Mouse (Mus musculus) right cerebral cortex, adult 2 months (tissue): ENCODE data around the gene Cd200r3.

ENCODE experiments used
- DNase-seq, 2 experiments: peaks; one replicate each; pipeline ENCODE4 v3.0.0; 2021 to 2022; ENCODE audit warnings: low spot score in 2 of 2

Cd200r3 gene

DNA sequence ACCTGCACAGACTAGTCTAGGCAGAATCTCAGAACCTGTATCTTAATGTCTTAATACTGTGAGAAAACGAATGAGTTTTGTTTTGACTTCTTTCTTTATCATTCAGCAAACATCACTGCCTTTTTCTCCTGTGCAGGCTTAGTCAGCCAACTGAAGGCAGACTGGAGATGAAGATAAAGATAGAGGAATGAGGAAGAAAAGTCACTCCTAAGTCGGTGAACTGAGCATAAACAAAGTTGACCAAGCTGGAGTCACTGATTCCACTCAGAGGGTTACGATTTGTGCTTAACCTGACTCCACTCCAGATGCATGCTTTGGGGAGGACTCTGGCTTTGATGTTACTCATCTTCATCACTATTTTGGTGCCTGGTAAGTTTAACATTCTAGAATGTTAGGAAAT is at the start of gene Cd200r3:
TSS of gene Cd200r3 (plus strand) at position 211 of the 400 bp plus-strand sequence.
- no peak for DNase-seq

DNA sequence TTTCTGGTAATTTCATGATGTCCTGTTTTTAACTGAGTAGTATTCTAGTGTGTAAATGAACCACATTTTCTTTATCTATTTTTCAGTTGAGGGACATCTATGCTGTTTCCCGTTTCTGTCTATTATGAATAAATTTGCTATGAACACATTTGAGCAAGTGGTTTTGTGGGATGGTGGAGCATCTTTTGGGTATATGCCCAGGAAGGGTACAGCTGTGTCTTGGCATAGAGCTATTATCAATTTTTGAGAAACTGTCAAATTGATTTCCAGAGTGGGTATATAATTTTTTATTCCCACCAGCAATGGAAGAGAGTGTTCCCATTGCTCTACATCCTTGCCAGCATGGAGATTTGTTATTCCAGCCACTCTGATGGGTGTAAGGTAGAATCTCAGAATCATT is 11.5 kb upstream of the Cd200r3 start:
- DNase-seq, result no peak

DNA sequence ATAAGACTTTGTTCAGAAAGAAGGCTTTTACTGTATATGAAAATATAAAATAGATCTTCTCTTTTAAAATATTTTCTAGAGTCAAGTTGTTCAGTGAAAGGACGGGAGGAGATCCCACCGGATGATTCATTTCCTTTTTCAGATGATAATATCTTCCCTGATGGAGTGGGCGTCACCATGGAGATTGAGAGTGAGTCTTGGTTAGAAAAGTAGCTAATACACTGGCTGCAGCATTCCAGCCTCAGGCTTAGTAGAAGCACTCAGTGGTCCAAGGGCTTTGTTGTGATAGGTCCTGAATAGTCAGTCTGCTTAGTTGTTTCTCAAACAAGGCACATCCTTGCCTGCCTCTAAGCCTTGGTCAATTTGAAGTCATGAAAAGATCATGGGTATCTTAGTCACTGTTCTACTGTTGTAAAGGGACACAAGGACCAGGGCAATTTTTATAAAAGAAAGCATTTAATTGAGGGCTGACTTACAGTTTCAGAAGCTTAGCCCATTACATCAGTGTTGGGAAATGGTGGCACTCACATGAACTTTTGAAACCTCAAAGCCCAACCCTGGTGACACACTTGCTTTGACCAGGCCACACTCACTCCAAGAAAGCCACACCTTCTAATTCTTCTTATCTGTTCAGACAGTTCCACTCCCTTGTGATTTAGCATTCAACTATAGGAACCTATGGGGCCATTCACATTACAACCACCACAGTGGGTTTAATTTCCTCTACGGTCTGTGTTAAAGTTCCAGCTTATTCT is 8.1 kb downstream of the Cd200r3 start:
- peak; percentile 8 to 21 for DNase-seq

DNA sequence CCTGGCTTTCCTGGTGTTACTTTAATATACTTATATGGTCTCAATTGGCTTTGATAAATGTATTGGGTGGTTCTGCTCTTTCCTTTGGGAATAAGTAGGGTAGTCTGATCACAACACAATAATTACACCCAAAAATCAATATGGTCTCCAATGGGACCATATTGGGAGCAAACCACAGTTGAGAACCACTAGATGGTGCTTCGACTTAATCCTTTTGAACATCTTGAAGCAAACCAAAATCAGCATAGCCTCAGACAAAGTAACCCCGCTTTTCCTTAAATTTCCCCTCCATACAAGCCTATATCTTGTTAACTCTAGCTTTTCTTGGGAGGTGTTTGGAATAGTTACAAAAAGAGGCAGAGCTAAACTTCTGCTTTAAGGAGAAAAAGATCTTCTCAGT is 18.8 kb downstream of the Cd200r3 start:
- no peak for DNase-seq

DNA sequence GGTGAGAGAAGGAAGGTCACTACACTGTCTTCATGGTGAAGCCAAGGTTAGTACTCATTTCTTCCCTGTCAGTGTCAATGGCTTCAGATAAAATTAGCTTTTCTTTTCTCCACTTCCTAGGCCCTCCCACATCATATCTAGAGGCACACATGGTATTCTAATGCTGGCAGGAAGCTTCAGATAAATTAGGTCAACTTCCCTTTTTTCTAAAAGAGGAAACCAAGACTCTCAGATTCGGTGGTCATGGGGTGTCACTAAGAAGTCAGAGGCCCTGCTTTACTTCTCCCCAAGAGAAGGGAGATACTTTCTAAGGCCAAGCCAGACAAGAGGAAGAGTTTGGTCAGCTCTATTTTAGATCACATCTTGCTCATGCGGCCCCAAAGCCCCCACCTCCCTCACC is 19.3 kb downstream of the Cd200r3 start:
- no peak for DNase-seq

DNA sequence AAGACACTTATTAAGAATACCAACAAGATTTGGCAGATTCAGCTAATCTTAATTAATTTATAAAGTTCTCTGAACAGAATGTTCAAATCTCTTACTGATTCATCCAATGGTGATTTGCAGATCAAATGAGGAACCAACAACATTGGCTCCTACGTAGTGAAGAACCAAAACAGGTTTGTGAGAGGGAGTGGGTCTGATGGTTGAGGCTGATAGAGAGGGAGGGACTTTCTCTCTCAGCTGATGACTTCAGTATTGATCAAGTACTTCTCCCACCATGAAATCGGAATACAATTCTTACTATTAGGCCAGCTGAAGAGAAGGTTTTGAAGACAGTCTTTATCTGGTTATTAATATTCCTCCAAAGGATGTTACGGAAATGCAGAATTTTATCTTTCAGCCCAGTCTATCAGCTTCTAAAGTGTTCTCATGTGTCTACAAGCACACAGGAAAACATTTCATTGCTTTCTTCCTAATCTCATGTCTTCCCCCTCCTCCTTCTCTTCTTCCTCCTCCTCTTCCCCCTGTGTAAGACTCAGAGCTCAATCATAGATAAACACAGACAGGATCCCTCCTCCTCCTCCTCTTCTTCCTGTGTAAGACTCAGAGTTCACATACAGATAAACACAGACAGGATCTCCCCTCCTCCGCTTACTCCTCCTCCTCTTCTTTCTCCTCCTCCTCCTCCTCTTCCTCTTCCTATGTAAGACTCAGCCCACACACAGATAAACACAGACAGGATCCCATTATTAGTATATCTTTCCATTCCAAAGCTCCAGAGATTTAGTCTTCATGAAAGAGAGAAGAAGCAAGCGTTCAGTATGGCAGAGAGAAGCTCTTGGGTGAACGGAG is 21.3 kb downstream of the Cd200r3 start:
- DNase-seq, result no peak

DNA sequence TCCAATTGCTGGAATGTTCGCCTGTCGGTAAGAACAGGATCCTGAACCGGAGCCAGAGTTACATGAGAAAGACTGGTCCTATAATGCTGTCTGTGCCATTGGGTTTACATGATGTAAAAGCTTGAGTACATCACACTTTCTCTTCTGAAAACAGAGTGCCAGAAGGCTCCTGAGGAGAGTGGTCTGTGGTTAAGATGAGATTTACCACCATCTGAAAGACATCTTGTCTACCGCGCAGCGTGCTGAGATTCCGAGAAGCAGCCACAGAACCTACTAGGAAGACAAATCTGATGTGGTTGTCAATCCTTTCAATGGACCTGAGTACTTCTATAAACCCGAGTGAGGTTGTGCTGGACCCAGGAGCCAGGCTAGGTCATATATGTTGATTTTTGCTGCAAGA is 21.9 kb downstream of the Cd200r3 start:
- DNase-seq, result no peak

DNA sequence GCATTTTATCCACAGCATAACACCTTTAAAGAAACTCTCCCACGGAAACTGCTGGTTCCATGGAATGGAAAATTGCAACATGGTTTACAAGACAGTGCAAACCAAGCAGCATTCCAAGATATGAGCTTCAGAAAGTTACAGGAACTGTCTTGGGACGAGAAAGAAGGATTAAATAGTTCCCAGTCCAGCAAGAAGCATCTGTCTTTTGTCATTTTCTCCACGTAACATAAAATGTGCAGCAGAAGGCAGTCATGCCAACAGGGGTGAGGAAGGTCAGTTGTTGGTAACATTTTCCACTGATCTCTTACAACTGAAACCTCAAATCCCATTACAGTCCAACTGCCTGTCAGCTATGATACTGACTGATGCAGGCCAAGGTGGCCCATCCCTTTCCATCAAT is 22.4 kb downstream of the Cd200r3 start:
- DNase-seq, result no peak

DNA sequence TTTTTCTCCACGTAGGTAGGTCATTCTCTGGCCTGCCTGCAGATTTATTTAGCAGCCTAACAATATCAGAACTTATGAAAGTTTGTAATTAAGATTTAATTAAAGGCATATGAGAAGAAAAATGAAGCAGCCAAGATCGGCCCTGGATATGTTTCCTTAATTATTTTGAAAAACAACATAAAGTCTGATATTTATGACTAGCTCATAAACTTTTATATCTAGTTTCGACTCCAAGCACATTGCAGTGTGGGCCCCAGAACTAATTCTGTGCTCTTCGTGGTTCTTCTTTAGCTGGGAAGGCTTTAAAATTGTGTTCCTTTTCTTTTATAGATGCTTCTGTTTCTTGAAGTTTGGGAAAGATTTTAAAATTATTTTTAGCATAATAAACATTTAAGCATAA is 23.4 kb downstream of the Cd200r3 start:
- no peak for DNase-seq

DNA sequence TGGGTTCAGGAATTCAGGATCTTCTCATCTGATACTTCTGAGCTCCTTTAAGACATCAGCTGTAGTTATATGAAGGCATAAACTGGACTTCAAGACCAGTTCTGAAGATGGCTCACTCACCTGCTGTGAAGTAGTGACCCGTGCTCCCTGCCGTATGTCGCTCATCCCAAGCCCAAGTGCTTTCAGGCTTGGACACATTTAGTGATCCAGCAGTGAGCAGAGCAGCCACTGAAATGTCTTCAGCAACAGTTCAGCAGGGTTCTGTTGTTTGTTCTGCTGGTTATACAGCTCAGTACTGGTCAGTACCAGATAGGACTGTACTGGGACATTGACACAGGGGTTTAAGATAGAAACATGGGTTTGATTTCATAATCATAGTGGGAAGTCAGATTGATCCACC is 24.6 kb downstream of the Cd200r3 start:
- DNase-seq, result no peak

DNA sequence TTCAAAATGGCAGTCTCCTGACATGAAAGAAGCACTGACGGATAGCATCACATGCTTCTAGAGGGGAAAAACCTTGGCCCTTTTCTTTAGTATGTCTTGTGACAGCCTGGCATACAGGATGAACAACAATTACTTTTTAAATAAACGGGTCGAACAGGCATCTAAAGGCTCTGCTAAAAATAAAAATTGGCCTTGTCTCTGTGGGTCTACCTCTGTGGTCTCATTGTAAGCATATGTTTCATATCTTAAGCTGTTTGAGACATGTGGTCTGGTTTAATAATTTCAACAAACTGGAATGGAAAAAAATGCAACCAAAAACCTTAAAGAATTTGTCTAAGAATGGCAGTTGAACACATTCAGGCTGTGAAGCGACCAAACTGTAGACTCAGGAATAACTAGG is 27.4 kb downstream of the Cd200r3 start:
- DNase-seq, result no peak

DNA sequence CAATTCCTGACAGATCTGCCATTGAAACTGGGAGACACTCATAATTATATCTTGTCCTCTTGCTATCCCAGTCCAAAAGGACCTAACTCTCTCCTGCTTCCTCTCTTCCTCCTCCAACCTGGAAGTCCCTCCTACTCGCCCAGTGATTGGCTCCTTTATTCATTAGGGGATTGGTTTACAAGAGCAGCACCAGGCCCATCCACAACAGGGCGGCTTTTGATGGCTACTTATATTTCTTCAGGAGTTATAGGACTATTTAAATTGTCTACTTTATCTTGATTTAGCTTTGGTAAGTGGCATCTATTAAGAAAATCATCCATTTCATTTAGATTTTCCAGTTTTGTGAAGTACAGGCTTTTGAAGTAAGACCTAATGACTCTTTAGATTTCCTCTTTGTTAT is 30.6 kb downstream of the Cd200r3 start:
- DNase-seq, result no peak

DNA sequence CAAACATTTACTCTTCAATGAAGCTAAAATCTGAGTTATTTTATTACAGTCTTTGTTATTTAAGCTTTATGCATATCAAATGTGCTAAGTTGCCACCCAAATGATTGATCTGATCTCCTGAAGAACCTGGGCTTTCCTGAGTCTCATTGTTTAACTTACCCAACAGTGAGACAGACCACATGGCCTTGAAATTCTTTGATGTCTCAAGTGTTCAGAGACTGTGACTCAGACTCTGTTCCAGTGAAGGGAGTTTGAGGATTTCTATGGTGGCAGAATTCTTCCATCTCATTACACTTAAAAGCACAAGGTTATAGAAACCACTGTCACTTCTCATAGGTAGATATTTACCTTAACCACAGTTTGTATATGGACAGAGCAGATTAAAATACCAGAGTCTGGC is 32.6 kb downstream of the Cd200r3 start:
- DNase-seq, result no peak

DNA sequence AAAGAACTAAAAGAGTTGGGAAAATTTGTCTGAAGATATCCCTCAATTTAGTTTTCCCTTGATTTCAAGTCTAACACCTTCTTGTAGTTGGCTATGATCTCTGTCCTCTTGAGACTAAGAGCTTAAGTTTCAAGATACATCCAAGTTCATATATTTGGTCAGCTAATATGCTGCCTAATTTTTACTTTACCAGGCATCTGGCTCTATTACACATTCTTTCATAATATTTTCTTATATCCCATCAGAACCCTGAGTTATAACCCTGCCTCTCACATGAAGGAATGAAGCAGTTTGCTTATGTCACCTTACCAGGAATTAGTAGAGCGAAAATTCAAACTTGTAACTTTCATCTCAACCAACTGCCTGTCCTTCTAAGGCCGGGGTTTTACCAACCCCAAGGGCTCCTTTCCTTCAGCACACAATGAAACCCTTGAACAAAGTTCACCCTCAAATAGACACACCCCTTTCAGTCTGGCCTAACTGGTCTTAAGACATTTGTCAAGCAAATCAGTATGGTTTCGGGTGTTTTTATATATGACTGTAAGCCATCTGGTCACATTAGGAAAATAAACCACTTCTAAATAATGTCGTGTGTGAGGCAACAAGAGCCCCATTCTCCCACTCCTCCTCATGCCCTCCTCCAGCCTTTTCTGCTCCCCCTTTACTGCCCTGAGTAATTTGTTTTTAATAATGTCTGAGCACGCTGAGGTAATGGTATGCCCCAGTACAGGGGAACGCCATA is 33.6 kb downstream of the Cd200r3 start:
- DNase-seq, result no peak

DNA sequence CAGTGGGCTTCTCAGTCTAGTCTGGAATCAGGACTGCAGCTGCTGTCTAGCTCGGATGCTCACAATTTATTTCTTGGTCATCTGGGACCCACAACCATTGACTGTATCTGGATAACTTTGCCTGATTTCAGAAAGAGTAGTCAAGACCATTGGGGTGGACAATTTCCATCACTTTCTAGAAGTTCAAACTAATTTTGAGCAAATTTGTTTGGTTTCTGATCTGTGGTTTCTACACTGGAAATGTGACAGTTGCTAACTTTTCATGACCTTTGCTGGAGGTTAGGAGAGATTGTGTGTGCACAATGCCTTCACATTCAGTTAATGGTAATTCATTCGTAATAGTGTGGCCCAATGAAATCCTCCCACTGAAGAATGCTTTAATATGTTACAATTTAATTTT is 34.7 kb downstream of the Cd200r3 start:
- no peak for DNase-seq

DNA sequence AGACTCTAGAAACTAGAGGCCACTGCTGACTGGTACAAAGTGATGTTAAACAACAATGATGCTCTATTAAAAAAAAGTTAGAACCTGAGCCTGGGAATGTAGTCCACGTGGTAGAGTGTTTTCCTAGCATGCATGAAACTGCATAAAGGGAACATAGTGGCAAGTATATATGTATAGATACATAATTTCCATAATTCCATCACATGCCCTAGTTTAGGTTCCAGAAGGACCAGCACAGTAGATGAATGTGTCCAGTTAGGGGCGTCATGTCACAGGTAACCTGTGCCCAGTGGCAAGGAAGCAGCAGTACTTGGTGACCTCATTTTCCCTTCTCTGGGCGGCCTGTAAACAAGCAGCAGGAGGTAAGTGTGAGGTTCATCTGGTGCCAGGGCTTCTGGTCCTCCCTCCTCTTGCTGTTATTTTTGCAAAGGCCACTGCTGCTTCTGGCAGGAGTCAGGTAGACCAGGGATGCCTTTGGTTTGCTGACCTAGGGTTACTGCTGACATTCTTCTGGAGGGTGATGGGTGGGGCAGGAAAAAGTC is 35.9 kb downstream of the Cd200r3 start:
- no peak for DNase-seq

DNA sequence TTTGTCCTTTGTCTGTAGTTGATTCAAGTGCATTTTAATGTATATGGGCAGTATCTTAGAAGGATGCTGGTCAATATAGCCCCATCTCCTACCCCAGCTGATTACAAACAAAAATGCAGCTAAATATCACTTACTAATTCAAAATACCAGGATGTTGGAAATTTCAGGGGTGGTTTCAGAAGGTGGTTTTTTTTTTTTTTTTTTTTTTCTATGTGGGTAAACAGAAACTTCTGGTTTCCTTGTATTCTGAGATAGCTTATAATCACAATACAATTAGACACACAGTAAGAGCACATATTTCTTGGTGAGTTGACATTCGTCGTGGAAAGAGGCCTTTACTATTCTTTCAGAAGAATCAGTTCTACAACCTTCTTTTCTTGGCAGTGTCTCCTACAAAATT is 39.5 kb downstream of the Cd200r3 start:
- DNase-seq, result no peak

DNA sequence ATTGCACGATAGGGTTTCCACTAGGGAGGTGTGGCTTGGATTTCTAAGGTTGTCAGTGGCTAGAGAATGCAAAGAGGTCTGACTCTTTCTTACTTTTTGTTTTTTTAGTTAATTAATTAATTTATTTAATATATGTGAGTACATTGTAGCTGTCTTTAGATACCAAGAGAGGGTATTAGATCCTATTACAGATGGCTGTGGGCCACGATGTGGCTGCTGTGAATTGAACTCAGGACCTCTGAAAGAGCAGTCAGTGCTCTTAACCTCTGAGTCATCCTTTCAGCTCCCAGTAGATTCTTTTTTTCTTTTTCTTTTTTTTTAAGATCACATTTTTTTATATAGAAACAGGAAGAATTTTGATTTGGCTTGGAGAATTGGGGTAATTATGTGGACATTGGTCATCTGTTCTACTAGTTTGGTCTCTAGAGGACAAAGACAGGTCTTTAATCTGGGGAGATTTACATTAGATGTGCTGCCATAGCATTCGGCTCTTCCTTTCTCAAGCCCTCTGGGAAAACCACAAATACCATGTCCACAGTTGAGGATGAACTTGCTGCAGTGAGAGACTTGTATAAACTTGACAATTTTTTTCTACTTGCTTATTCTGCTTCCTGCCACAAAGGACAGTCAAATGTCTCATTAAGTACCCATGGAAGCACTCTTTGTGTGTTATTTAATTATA is 40.0 kb downstream of the Cd200r3 start:
- DNase-seq, result no peak

DNA sequence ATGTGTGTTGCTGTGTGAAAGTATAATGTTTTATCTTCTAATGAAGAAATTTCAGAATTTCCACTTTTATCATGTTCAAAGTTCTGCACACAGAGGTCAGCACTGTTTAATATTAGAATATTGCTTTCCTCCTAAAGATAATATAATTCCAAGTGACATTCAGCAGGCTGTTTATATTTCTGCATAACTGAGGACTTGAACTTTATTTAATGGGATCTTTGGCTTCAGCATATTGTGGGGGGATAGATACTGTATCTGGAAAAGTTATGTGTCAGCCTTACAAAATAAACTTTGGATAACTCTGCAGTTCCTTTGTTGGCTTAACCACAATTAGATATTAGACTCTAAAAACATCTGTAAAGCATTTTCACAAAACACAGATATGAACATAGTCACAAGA is 40.6 kb downstream of the Cd200r3 start:
- DNase-seq, result no peak

DNA sequence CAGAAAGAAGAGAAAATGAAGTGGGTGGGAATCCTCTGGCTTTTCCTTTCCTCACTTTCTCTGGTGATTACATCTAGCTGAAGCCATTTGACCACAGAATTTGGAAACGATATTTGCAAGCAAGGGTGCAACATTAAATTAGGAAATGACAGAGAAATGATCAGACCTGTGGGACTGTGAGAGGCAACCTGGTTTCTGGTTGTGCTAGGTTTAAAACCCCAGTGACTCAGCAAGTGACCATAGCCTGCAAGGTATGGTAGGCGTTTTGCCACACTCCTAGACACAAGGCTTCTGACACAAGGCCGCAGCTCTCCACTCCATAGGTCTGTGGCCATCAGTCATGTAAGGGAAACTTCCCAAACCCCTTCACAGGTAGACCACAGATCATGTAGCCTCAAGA is 41.4 kb downstream of the Cd200r3 start:
- DNase-seq, result no peak

DNA sequence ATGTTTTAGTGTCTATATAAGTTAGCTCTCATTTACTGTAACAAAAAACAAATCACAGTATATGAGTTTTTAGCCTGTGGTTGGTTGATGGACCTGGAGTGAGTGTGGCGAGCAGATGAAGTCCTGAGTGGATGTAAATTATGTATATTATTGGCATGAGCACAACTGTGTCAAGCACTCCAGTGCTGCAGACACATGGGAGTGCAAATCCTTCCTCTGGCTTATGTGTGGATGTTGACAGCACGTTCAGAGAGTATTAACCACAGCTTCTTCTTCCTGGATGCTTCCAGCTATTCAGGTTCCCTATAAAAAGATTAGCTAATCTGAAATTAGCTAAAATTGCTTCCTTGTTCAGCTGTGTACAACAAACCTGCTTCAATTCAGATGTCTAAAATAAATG is 42.6 kb downstream of the Cd200r3 start:
- no peak for DNase-seq
